Mouse (Mus musculus) T-helper 1 cell (primary cell): ENCODE data around the gene Psmd4.
"Not testable (repeated sequence)": the region's sequence is repeated elsewhere in the genome, so short reads cannot be mapped to it uniquely, and the experiment has no call there.

ENCODE experiments used
- in situ Hi-C: fragments of 300-600 bp; cut with MboI, MseI; formaldehyde crosslinking; loops from one replicate; pipeline ENCODE4 v1.15.1; 2025; ENCODE audit warnings: high pct_unique_total_duplicates

Psmd4 gene

GRCm38 (mm10) chr3:95025202-95025601 is 17.2 kb downstream of the Psmd4 start:
- in situ Hi-C loops = no loop called here

GRCm38 (mm10) chr3:95024551-95024950 is 17.9 kb downstream of the Psmd4 start:
- in situ Hi-C loops = no loop called here

- in situ Hi-C loops = not testable (repeated sequence)
Measured at GRCm38 (mm10) chr3:95020956-95021355, 21.5 kb downstream of the Psmd4 start.

- in situ Hi-C loops = no loop called here
Measured at GRCm38 (mm10) chr3:95018741-95019140, 23.7 kb downstream of the Psmd4 start.

- in situ Hi-C loops = no loop called here
Measured at GRCm38 (mm10) chr3:95016532-95017056, 25.8 kb downstream of the Psmd4 start.

GRCm38 (mm10) chr3:95015891-95016531 is 26.4 kb downstream of the Psmd4 start:
- in situ Hi-C loops = no loop called here

GRCm38 (mm10) chr3:95015337-95015872 is 27.0 kb downstream of the Psmd4 start, which contains the start of gene Zfp687:
TSS of gene Zfp687 (minus strand) at chr3:95015448.
- in situ Hi-C loops = no loop called here

GRCm38 (mm10) chr3:95014428-95015151 is 27.8 kb downstream of the Psmd4 start:
- in situ Hi-C loops = no loop called here

- in situ Hi-C loops = no loop called here
Measured at GRCm38 (mm10) chr3:95013699-95014427, 28.6 kb downstream of the Psmd4 start.

GRCm38 (mm10) chr3:95012982-95013381 is 29.4 kb downstream of the Psmd4 start:
- in situ Hi-C loops = no loop called here

GRCm38 (mm10) chr3:95010396-95010795 is 32.0 kb downstream of the Psmd4 start:
- in situ Hi-C loops = no loop called here

- in situ Hi-C loops = no loop called here
Measured at GRCm38 (mm10) chr3:95007706-95008105, 34.7 kb downstream of the Psmd4 start.

- in situ Hi-C loops = no loop called here
Measured at GRCm38 (mm10) chr3:95005651-95006050, 36.8 kb downstream of the Psmd4 start.

GRCm38 (mm10) chr3:95003273-95003672 is 39.1 kb downstream of the Psmd4 start:
- in situ Hi-C loops = no loop called here

GRCm38 (mm10) chr3:95002569-95002968 is 39.8 kb downstream of the Psmd4 start:
- in situ Hi-C loops = no loop called here

GRCm38 (mm10) chr3:94996946-94997345 is 45.5 kb downstream of the Psmd4 start:
- in situ Hi-C loops = loop anchor here (5.0 kb wide), 1 partner anchor 40 kb away; no protein-coding TSS in a partner anchor

- in situ Hi-C loops = no loop called here
Measured at GRCm38 (mm10) chr3:94989159-94989761, 53.2 kb downstream of the Psmd4 start.

GRCm38 (mm10) chr3:94987578-94987977 is 54.8 kb downstream of the Psmd4 start:
- in situ Hi-C loops = no loop called here

- in situ Hi-C loops = no loop called here
Measured at GRCm38 (mm10) chr3:94985513-94985912, 56.9 kb downstream of the Psmd4 start.

- in situ Hi-C loops = no loop called here
Measured at GRCm38 (mm10) chr3:94984312-94984711, 58.1 kb downstream of the Psmd4 start.
